Mouse (Mus musculus) limb, embryonic 14.5 days (tissue): ENCODE measurements around the gene Gm42669. TPM values are rescaled to one million over a fixed set of nuclear protein-coding genes. Genes with fewer than 3 reads are reported as not detected.
A peak's percentile ranks its signal among the peaks of the same experiment; 100 is the strongest.

ENCODE experiments used
- ATAC-seq: fragments of 200-750 bp; cut with Nextera tagmentation; 2 replicates; pipeline ENCODE4 v1.8.0; 2017; ENCODE audit warnings: low read depth, moderate number of reproducible peaks, moderate TSS enrichment; ENCODE audit not compliant: low FRiP score
- DNase-seq: peaks from one replicate; pipeline ENCODE4 v3.0.0-alpha.2; 2015; ENCODE audit warnings: low spot score
- H3K27ac ChIP-seq: fragments of 300-500 bp; sonication (generic); replicated peaks from 2 replicates; pipeline ENCODE4 v1.5.1; 2014; ENCODE audit warnings: low read depth, mild to moderate bottlenecking, low read length, moderate library complexity, mixed read lengths
- H3K27me3 ChIP-seq: fragments of 300-500 bp; sonication (generic); 2 replicates; pipeline ENCODE4 v1.6.1; 2014; ENCODE audit warnings: low read length, mixed read lengths; ENCODE audit not compliant: control insufficient read depth, insufficient read depth
- H3K36me3 ChIP-seq: fragments of 300-500 bp; sonication (generic); 2 replicates; pipeline ENCODE4 v1.6.1; 2014; ENCODE audit warnings: mild to moderate bottlenecking, low read length, moderate library complexity, mixed read lengths; ENCODE audit not compliant: control insufficient read depth, insufficient read depth
- H3K4me1 ChIP-seq: fragments of 300-500 bp; sonication (generic); 2 replicates; pipeline ENCODE4 v1.6.1; 2014; ENCODE audit warnings: antibody characterized with exemption, low read length, mixed read lengths; ENCODE audit not compliant: control insufficient read depth, insufficient read depth
- H3K4me2 ChIP-seq: fragments of 300-500 bp; sonication (generic); replicated peaks from 2 replicates; pipeline ENCODE4 v1.6.1; 2014; ENCODE audit warnings: low read depth, mild to moderate bottlenecking, low read length, moderate library complexity; ENCODE audit not compliant: severe bottlenecking
- H3K4me3 ChIP-seq: fragments of 300-500 bp; sonication (generic); replicated peaks from 2 replicates; pipeline ENCODE4 v1.5.1; 2014; ENCODE audit warnings: low read length
- H3K9ac ChIP-seq: fragments of 300-500 bp; sonication (generic); 2 replicates; pipeline ENCODE4 v1.6.1; 2014; ENCODE audit warnings: mild to moderate bottlenecking, low read depth, low read length, moderate library complexity; ENCODE audit not compliant: severe bottlenecking
- H3K9me3 ChIP-seq: fragments of 300-500 bp; sonication (generic); 2 replicates; pipeline ENCODE4 v1.6.1; 2016; ENCODE audit warnings: low read length; ENCODE audit not compliant: control insufficient read depth
- POLR2A ChIP-seq: fragments of 200-500 bp; IDR thresholded peaks from 2 replicates; pipeline ENCODE4 v1.8.0; 2012; ENCODE audit warnings: inconsistent platforms, mild to moderate bottlenecking, moderate library complexity, borderline replicate concordance; ENCODE audit not compliant: insufficient read depth, insufficient read length; ENCODE audit errors: extremely low read depth
- WGBS: fragments of 180-500 bp; shearing (Covaris S2); extraction: QIAGEN DNeasy Blood & Tissue Kit; methylation state at CpG from one replicate; pipeline ENCODE4 v1.1.7; 2014; 5-methylcytosine and 5-hydroxymethylcytosine counted together
- polyA plus RNA-seq, 2 experiments: library from polyadenylated mRNA; depleted of rRNA in 1 of 2; stranded (reverse) in 1 of 2; unstranded in 1 of 2; fragments of >200 nt; fragmentation: Nextera tagmentation in 1 of 2; extraction: Ambion mirVana in 1 of 2; gene quantifications; 2 replicates each; pipeline versions ENCODE4 v1.2.1 to v1.2.3; 2012 to 2014

The Gm42669 gene
- polyA plus RNA-seq, 2 experiments: 0.25 to 0.78 TPM

GRCm38 (mm10) chr5:107597301-107598077 lies 90.1 kb downstream of the Gm42669 start, which contains the start of the genes Rpap2 and Glmn:
TSS of gene Rpap2 (plus strand) at chr5:107597373.
TSS of gene Glmn (minus strand) at chr5:107597888.
- H3K27ac ChIP-seq: peak within 1 kb of the TSS; percentile 81
- peak; percentile 82; the same call in 1 of the 2 replicates for TF ChIP-seq POLR2A
- peak within 1 kb of the TSS; percentile 79 for H3K9ac ChIP-seq
- H3K27me3 ChIP-seq: no peaks in the 10 kb centered on the region
- DNase-seq: peak; percentile 86
- H3K4me1 ChIP-seq: peaks cover 4% of the 10 kb centered on the region; the same call in 1 of the 2 replicates
- peaks cover 17% of the 10 kb centered on the region for H3K36me3 ChIP-seq
- peak within 1 kb of the TSS; percentile 70 for H3K4me3 ChIP-seq
- peak; percentile 97 for ATAC-seq
- H3K9me3 ChIP-seq: no peaks in the 10 kb centered on the region
- H3K4me2 ChIP-seq: peak within 1 kb of the TSS; percentile 54
- WGBS: under 1% methylated on average over 48 of the region's 64 CpGs

DNA sequence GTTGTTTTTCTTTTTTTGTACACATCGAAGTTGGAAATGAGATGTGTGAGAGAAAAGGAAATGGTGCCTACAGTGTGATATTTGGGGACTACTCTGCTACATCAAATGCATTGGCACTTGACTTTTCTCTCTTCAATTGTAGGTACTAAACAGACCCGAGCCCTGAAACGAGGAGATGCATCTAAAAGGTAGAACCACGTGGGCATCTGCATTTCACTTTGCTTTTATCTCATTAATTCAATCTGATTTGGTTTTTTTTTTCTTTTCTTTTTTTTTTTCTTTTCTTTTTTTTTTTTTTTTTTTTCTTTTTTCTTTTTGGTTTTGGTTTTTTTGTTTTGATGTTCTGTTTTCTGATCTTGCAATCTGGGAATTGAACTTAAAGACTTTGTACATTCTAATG lies 91.0 kb downstream of the Gm42669 start:
- peaks cover 4% of the 10 kb centered on the region; the same call in 1 of the 2 replicates for H3K4me1 ChIP-seq
- H3K4me2 ChIP-seq: peak overlapping the region; percentile 54
- H3K27ac ChIP-seq: no peak overlapping the region
- DNase-seq (no peak), ATAC-seq (no peak)
- no peaks in the 10 kb centered on the region for H3K27me3 ChIP-seq
- H3K4me3 ChIP-seq: peak overlapping the region; percentile 70
- H3K36me3 ChIP-seq: peaks cover 17% of the 10 kb centered on the region
- no peaks in the 10 kb centered on the region for H3K9me3 ChIP-seq
- no peak overlapping the region for H3K9ac ChIP-seq
- TF ChIP-seq POLR2A: no peak
- 24% methylated on average over 4 of the region's 4 CpGs for WGBS

DNA sequence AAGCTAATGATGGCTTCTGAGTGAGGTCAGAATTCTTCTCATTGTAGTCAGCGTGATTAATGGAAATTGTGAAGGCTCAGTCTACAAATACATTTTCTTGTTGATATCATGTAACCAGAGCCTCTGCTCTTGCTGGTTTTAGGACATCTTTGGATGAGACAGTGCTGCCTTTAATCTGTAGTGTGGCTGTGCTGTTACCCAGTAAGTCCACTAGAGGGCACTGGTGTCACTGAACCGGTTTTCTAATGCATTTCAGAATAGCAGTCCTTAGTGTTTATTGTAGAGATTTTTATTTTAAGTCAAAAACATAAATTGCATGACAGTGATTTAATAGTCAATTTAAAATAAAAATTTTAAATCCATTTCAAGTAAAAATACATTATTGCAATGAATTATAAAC lies 103.8 kb downstream of the Gm42669 start:
- peak; percentile 75; the same call in 1 of the 2 replicates for ATAC-seq
- DNase-seq: peak; percentile 80
- TF ChIP-seq POLR2A: no peak
- Histone ChIP-seq H3K4me3 (no peak overlapping the region), H3K4me2 (no peak overlapping the region), H3K36me3 (peaks cover 35% of the 10 kb centered on the region), H3K4me1 (no peaks in the 10 kb centered on the region), H3K27ac (no peak overlapping the region), H3K9me3 (no peaks in the 10 kb centered on the region), H3K9ac (no peak overlapping the region), H3K27me3 (no peaks in the 10 kb centered on the region)
- WGBS: 5% methylated on average over 2 of the region's 2 CpGs

DNA sequence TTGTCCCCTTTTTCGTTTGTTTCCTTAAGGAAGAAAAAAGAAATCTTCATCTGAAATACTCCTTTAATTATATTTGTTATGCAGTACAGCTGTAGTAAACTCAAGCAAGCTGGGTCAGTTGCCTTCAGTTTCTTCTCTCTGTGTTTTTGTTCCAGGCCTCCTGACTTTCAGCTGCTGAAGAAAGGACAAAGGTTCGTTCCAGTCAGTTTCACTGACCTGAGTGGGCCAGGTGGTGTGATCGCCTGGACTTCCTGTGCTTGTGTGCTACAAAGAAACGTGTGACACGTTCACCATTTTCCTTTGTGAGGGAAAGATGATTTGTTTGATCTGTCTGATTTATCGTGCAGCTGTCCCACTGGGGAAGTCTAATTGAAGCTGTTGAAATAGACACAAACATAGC lies 110.6 kb downstream of the Gm42669 start:
- Histone ChIP-seq H3K36me3 (peaks cover 52% of the 10 kb centered on the region), H3K27ac (no peak overlapping the region), H3K4me2 (no peak overlapping the region), H3K9me3 (no peaks in the 10 kb centered on the region), H3K9ac (no peak overlapping the region), H3K27me3 (no peaks in the 10 kb centered on the region), H3K4me1 (no peaks in the 10 kb centered on the region), H3K4me3 (no peak overlapping the region)
- no peak for TF ChIP-seq POLR2A
- 89% methylated on average over 6 of the region's 6 CpGs for WGBS
- no peak for DNase-seq
- no peak for ATAC-seq

GRCm38 (mm10) chr5:107621327-107621726 lies 113.9 kb downstream of the Gm42669 start:
- H3K9ac ChIP-seq: no peak overlapping the region
- no peak for ATAC-seq
- H3K4me2 ChIP-seq: no peak overlapping the region
- no peaks in the 10 kb centered on the region for H3K27me3 ChIP-seq
- H3K4me3 ChIP-seq: no peak overlapping the region
- no peak overlapping the region for H3K27ac ChIP-seq
- H3K4me1 ChIP-seq: no peaks in the 10 kb centered on the region
- no peaks in the 10 kb centered on the region for H3K9me3 ChIP-seq
- no peak for DNase-seq
- 95% methylated on average over 3 of the region's 3 CpGs for WGBS
- H3K36me3 ChIP-seq: peaks cover 51% of the 10 kb centered on the region
- no peak for TF ChIP-seq POLR2A

Other genes with a start within 250 kb of the Gm42669 start
- 20.7 and 23.2 TPM in 2 replicates for gene Tgfbr3, start 218.0 kb upstream of the Gm42669 start, polyA plus RNA-seq (2012; rRNA removed)
- 29.0 and 29.4 TPM in 2 replicates for gene Tgfbr3, start 218.0 kb upstream of the Gm42669 start, polyA plus RNA-seq (2014; fragmentation: Nextera tagmentation; extraction: Ambion mirVana)
- 4.8 and 5.0 TPM in 2 replicates for gene Brdt, start 176.5 kb upstream of the Gm42669 start, polyA plus RNA-seq (2012; rRNA removed)
- gene Brdt, start 176.5 kb upstream of the Gm42669 start, polyA plus RNA-seq (2014; fragmentation: Nextera tagmentation; extraction: Ambion mirVana): 4.3 and 4.5 TPM in 2 replicates
- gene Ephx4, start 104.9 kb upstream of the Gm42669 start, polyA plus RNA-seq (2012; rRNA removed): 2.4 and 2.8 TPM in 2 replicates
- gene Ephx4, start 104.9 kb upstream of the Gm42669 start, polyA plus RNA-seq (2014; fragmentation: Nextera tagmentation; extraction: Ambion mirVana): 1.8 and 2.4 TPM in 2 replicates
- gene Lpcat2b, start 76.1 kb upstream of the Gm42669 start, polyA plus RNA-seq (2012; rRNA removed): not detected in 2 replicates
- gene Lpcat2b, start 76.1 kb upstream of the Gm42669 start, polyA plus RNA-seq (2014; fragmentation: Nextera tagmentation; extraction: Ambion mirVana): not detected in 2 replicates
- gene Btbd8, start 69.6 kb upstream of the Gm42669 start, polyA plus RNA-seq (2012; rRNA removed): 5.5 and 6.3 TPM in 2 replicates
- 4.8 and 6.3 TPM in 2 replicates for gene Btbd8, start 69.6 kb upstream of the Gm42669 start, polyA plus RNA-seq (2014; fragmentation: Nextera tagmentation; extraction: Ambion mirVana)
- 0.01 and 0.06 TPM in 2 replicates for gene 1700028K03Rik, start 27.1 kb downstream of the Gm42669 start, polyA plus RNA-seq (2012; rRNA removed)
- gene 1700028K03Rik, start 27.1 kb downstream of the Gm42669 start, polyA plus RNA-seq (2014; fragmentation: Nextera tagmentation; extraction: Ambion mirVana): 0.14 and 0.17 TPM in 2 replicates
- gene Rpap2, start 89.8 kb downstream of the Gm42669 start, polyA plus RNA-seq (2012; rRNA removed): 8.4 and 12.6 TPM in 2 replicates
- 20.9 and 21.6 TPM in 2 replicates for gene Rpap2, start 89.8 kb downstream of the Gm42669 start, polyA plus RNA-seq (2014; fragmentation: Nextera tagmentation; extraction: Ambion mirVana)
- 12.7 and 19.1 TPM in 2 replicates for gene Glmn, start 90.3 kb downstream of the Gm42669 start, polyA plus RNA-seq (2012; rRNA removed)
- gene Glmn, start 90.3 kb downstream of the Gm42669 start, polyA plus RNA-seq (2014; fragmentation: Nextera tagmentation; extraction: Ambion mirVana): 30.7 and 32.1 TPM in 2 replicates
- 1.6 and 1.9 TPM in 2 replicates for gene Gfi1, start 218.4 kb downstream of the Gm42669 start, polyA plus RNA-seq (2012; rRNA removed)
- gene Gfi1, start 218.4 kb downstream of the Gm42669 start, polyA plus RNA-seq (2014; fragmentation: Nextera tagmentation; extraction: Ambion mirVana): 0.40 and 0.55 TPM in 2 replicates